Mouse (Mus musculus): ENCODE measurements around the gene Eif5b. TPM values are rescaled to one million over a fixed set of nuclear protein-coding genes. Genes with fewer than 3 reads are reported as not detected.

Eif5b gene
- polyA plus RNA-seq, 1 experiment from 2014 or later = 35.9 TPM

GRCm38 (mm10) chr1:38006741-38007140, 8.9 kb downstream of the Eif5b start:
- ATAC-seq (ENCODE audit: insufficient number of reproducible peaks, insufficient read depth, low FRiP score, low TSS enrichment, low read depth) = no peak
- Histone ChIP-seq H3K4me1 (no peaks in the 10 kb centered on the region), H3K4me3 (no peak overlapping the region), H3K9ac (no peak overlapping the region), H3K27ac (no peak overlapping the region), H3K4me2 (no peak overlapping the region), H3K9me3 (no peaks in the 10 kb centered on the region), H3K36me3 (no peaks in the 10 kb centered on the region), H3K27me3 (no peaks in the 10 kb centered on the region)
- 58% methylated on average over 3 of the region's 3 CpGs for WGBS

- 87% methylated on average over 6 of the region's 6 CpGs for WGBS
- Histone ChIP-seq H3K9me3 (no peaks in the 10 kb centered on the region), H3K27ac (no peak overlapping the region), H3K4me3 (no peak overlapping the region), H3K9ac (no peak overlapping the region), H3K4me2 (no peak overlapping the region), H3K4me1 (no peaks in the 10 kb centered on the region; the same call in 1 of the 2 replicates), H3K36me3 (no peaks in the 10 kb centered on the region), H3K27me3 (no peaks in the 10 kb centered on the region)
- no peak for ATAC-seq (ENCODE audit: insufficient number of reproducible peaks, insufficient read depth, low FRiP score, low TSS enrichment, low read depth)
These were observed 13.8 kb downstream of the Eif5b start for GRCm38 (mm10) chr1:38011647-38012046.

- Histone ChIP-seq H3K36me3 (no peaks in the 10 kb centered on the region), H3K27me3 (no peaks in the 10 kb centered on the region), H3K4me2 (no peak overlapping the region), H3K9me3 (no peaks in the 10 kb centered on the region), H3K27ac (no peak overlapping the region), H3K9ac (no peak overlapping the region), H3K4me1 (no peaks in the 10 kb centered on the region; the same call in 1 of the 2 replicates), H3K4me3 (no peak overlapping the region)
- no peak for ATAC-seq (ENCODE audit: insufficient number of reproducible peaks, insufficient read depth, low FRiP score, low TSS enrichment, low read depth)
- 91% methylated on average over 3 of the region's 3 CpGs for WGBS
These were observed 14.3 kb downstream of the Eif5b start for GRCm38 (mm10) chr1:38012104-38012503.

- Histone ChIP-seq H3K4me1 (no peaks in the 10 kb centered on the region; the same call in 1 of the 2 replicates), H3K9me3 (no peaks in the 10 kb centered on the region), H3K36me3 (no peaks in the 10 kb centered on the region), H3K27ac (no peak overlapping the region), H3K9ac (no peak overlapping the region), H3K4me3 (no peak overlapping the region), H3K4me2 (no peak overlapping the region), H3K27me3 (no peaks in the 10 kb centered on the region)
- no peak for ATAC-seq (ENCODE audit: insufficient number of reproducible peaks, insufficient read depth, low FRiP score, low TSS enrichment, low read depth)
These were observed 14.7 kb downstream of the Eif5b start for GRCm38 (mm10) chr1:38012509-38012908.

GRCm38 (mm10) chr1:38014551-38015203, 16.9 kb downstream of the Eif5b start:
- no peak overlapping the region for H3K9ac ChIP-seq
- H3K4me3 ChIP-seq = no peak overlapping the region
- no peaks in the 10 kb centered on the region for H3K9me3 ChIP-seq
- no peak for ATAC-seq (ENCODE audit: insufficient number of reproducible peaks, insufficient read depth, low FRiP score, low TSS enrichment, low read depth)
- H3K27ac ChIP-seq = no peak overlapping the region
- WGBS = 85% methylated on average over 2 of the region's 2 CpGs
- no peak overlapping the region for H3K4me2 ChIP-seq
- H3K36me3 ChIP-seq = peaks cover 19% of the 10 kb centered on the region
- H3K4me1 ChIP-seq = no peaks in the 10 kb centered on the region; the same call in 1 of the 2 replicates
- H3K27me3 ChIP-seq = no peaks in the 10 kb centered on the region

GRCm38 (mm10) chr1:38027301-38027700, 29.5 kb downstream of the Eif5b start:
- no peak for ATAC-seq (ENCODE audit: insufficient number of reproducible peaks, insufficient read depth, low FRiP score, low TSS enrichment, low read depth)
- peaks cover 41% of the 10 kb centered on the region for H3K36me3 ChIP-seq
- WGBS = 95% methylated on average over 7 of the region's 7 CpGs

GRCm38 (mm10) chr1:38031391-38031790, 33.6 kb downstream of the Eif5b start:
- H3K9ac ChIP-seq = no peak overlapping the region
- no peaks in the 10 kb centered on the region for H3K27me3 ChIP-seq
- H3K27ac ChIP-seq = no peak overlapping the region
- no peak overlapping the region for H3K4me3 ChIP-seq
- no peak overlapping the region for H3K4me2 ChIP-seq
- peaks cover 45% of the 10 kb centered on the region for H3K36me3 ChIP-seq
- ATAC-seq (ENCODE audit: insufficient number of reproducible peaks, insufficient read depth, low FRiP score, low TSS enrichment, low read depth) = no peak
- WGBS = 93% methylated on average over 5 of the region's 5 CpGs
- no peaks in the 10 kb centered on the region for H3K9me3 ChIP-seq
- no peaks in the 10 kb centered on the region for H3K4me1 ChIP-seq

More at GRCm38 (mm10) chr1:38027301-38027700, 29.5 kb downstream of the Eif5b start:
- H3K4me2 ChIP-seq = no peak overlapping the region
- no peak overlapping the region for H3K4me3 ChIP-seq
- no peaks in the 10 kb centered on the region for H3K9me3 ChIP-seq
- H3K9ac ChIP-seq = no peak overlapping the region
- no peaks in the 10 kb centered on the region for H3K4me1 ChIP-seq
- H3K27ac ChIP-seq = no peak overlapping the region
- no peaks in the 10 kb centered on the region for H3K27me3 ChIP-seq

- no peaks in the 10 kb centered on the region for H3K9me3 ChIP-seq
- no peak overlapping the region for H3K27ac ChIP-seq
- no peak for ATAC-seq (ENCODE audit: insufficient number of reproducible peaks, insufficient read depth, low FRiP score, low TSS enrichment, low read depth)
- 91% methylated on average over 4 of the region's 4 CpGs for WGBS
- H3K4me1 ChIP-seq = no peaks in the 10 kb centered on the region
- H3K27me3 ChIP-seq = no peaks in the 10 kb centered on the region
- H3K4me2 ChIP-seq = no peak overlapping the region
- H3K36me3 ChIP-seq = peaks cover 73% of the 10 kb centered on the region
- no peak overlapping the region for H3K4me3 ChIP-seq
- H3K9ac ChIP-seq = no peak overlapping the region
These were observed 37.7 kb downstream of the Eif5b start for GRCm38 (mm10) chr1:38035521-38035920.

GRCm38 (mm10) chr1:38037375-38037774, 39.6 kb downstream of the Eif5b start:
- no peak overlapping the region for H3K27ac ChIP-seq
- H3K9me3 ChIP-seq = no peaks in the 10 kb centered on the region
- no peak overlapping the region for H3K9ac ChIP-seq
- no peak for ATAC-seq (ENCODE audit: insufficient number of reproducible peaks, insufficient read depth, low FRiP score, low TSS enrichment, low read depth)
- no peak overlapping the region for H3K4me3 ChIP-seq
- H3K4me2 ChIP-seq = no peak overlapping the region
- H3K4me1 ChIP-seq = no peaks in the 10 kb centered on the region
- H3K27me3 ChIP-seq = no peaks in the 10 kb centered on the region
- peaks cover 78% of the 10 kb centered on the region for H3K36me3 ChIP-seq
- 88% methylated on average over 5 of the region's 5 CpGs for WGBS

GRCm38 (mm10) chr1:38038898-38039297, 41.1 kb downstream of the Eif5b start:
- H3K27me3 ChIP-seq = no peaks in the 10 kb centered on the region
- no peak for ATAC-seq (ENCODE audit: insufficient number of reproducible peaks, insufficient read depth, low FRiP score, low TSS enrichment, low read depth)
- peaks cover 76% of the 10 kb centered on the region for H3K36me3 ChIP-seq
- no peak overlapping the region for H3K4me3 ChIP-seq
- 100% methylated on average over 2 of the region's 2 CpGs for WGBS
- H3K4me1 ChIP-seq = no peaks in the 10 kb centered on the region
- no peak overlapping the region for H3K4me2 ChIP-seq
- no peak overlapping the region for H3K9ac ChIP-seq
- H3K9me3 ChIP-seq = no peaks in the 10 kb centered on the region
- no peak overlapping the region for H3K27ac ChIP-seq

GRCm38 (mm10) chr1:38048121-38048520, 50.3 kb downstream of the Eif5b start:
- WGBS = 88% methylated on average over 3 of the region's 3 CpGs
- Histone ChIP-seq H3K9ac (no peak overlapping the region), H3K36me3 (peaks cover 84% of the 10 kb centered on the region), H3K4me3 (no peak overlapping the region), H3K27ac (no peak overlapping the region), H3K4me2 (no peak overlapping the region), H3K4me1 (no peaks in the 10 kb centered on the region), H3K27me3 (no peaks in the 10 kb centered on the region), H3K9me3 (no peaks in the 10 kb centered on the region)
- no peak for ATAC-seq (ENCODE audit: insufficient number of reproducible peaks, insufficient read depth, low FRiP score, low TSS enrichment, low read depth)

GRCm38 (mm10) chr1:38049562-38049961, 51.8 kb downstream of the Eif5b start:
- Histone ChIP-seq H3K36me3 (peaks cover 94% of the 10 kb centered on the region), H3K27me3 (no peaks in the 10 kb centered on the region), H3K9ac (no peak overlapping the region), H3K4me1 (no peaks in the 10 kb centered on the region), H3K4me3 (no peak overlapping the region), H3K4me2 (no peak overlapping the region), H3K9me3 (no peaks in the 10 kb centered on the region), H3K27ac (no peak overlapping the region)
- 71% methylated on average over 4 of the region's 4 CpGs for WGBS
- ATAC-seq (ENCODE audit: insufficient number of reproducible peaks, insufficient read depth, low FRiP score, low TSS enrichment, low read depth) = no peak
